Mouse (Mus musculus): Measurements from ENCODE around the gene Ric8b.

The Ric8b gene

DNA sequence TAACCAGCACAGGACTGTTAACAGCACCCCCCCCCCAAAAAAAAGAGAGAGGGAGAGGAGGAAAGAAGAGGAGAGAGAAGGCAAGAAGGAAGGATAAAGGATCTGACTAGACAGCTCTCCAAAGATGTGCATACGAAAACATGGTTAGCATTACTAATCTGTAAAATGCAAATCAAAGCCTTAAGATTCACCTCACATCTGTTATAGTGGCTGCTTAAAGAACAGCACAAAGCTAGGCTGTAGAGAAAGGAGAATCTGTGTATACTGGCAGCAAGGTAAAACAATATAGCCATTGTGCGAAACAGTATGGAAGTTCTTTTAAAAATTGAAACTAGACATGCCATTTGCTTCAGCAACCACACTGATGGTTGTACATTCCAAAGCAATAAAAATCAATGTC lies 49.1 kb downstream of the Ric8b start:
- DNase-seq: no peak

DNA sequence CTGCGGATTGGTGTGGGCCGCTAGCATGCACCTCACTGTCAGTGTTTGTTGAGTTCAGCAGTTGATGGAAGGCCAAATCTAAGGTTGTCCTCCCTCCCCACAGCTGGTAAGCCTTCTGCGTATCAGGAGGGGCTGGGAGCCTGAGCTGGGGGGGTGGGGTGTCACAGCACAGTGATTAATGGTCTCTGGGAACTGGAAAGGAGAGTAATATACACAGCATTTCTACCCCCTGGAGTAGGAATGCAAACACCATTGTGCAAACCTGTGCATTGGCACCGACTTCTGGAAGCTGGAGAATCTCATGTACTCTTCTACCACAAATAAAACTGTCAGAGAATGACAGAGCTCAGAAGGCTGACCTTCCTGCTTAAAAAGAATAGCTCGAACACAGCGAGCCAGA lies 50.2 kb downstream of the Ric8b start:
- DNase-seq: no peak

DNA sequence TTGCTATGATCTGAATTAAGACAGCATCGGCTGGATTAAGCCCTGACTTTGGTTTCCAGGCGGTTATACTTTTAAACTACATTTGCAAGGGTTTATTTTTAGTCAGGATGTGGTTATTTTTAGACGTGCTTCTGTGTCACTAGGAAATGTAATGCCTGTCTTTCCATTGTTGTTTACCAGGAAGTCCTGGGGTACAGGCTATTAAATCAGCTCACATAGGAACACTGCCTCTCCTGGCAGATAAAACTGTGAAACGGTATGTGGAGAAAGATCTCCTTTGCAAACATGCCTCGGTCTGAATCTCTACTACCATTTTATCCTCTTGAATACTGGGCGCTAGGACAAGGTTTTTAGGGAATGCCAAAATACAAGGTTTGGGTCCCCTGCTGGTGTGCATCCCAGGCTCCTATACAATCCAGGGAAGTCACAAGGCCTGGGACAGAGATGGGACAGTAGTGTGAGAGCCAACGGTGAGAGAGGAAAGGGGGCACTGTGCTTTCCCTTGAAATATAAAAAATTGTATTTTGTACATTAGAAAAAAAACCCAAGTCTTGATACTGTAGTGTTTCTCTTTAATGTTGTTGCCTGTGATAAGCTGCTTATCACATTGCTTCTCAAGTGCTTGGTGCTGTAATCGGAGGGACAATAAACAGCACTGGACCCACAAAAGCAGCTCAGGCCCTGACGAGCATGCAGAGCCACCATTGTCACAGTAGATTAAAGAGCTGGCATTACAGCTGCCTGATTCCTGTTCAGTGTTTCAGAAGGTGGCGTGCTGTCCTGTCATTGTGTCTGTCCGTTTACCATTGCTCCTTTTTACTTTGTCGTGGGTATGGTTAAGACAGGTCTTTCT lies 51.7 kb downstream of the Ric8b start:
- no peak for DNase-seq

GRCm38 (mm10) chr10:84975264-84975663 lies 57.8 kb downstream of the Ric8b start:
- DNase-seq: no peak

GRCm38 (mm10) chr10:84976588-84977351 lies 59.4 kb downstream of the Ric8b start:
- no peak for DNase-seq

GRCm38 (mm10) chr10:84980291-84980690 lies 62.9 kb downstream of the Ric8b start:
- no peak for DNase-seq

DNA sequence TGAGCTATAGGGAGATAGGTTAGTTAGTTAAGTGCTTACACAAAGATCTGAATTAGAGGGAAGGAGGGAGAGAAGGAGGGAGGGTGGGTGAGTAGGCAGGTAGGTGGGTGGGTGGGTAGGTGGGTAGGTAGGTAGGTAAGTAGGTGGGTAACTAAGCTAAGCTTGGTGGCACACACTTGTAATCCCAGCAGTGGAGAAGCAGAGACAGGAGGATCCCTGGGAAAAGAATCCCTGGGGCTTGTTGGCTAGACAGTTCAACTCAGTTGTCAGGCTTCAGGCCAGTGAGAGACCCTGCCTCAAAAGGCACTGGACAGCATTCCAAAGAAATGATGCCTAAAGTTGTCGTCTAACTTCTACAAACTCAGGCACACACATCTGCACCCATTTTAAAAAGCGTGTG lies 64.0 kb downstream of the Ric8b start:
- no peak for DNase-seq

- no peak for DNase-seq
Measured at GRCm38 (mm10) chr10:84982675-84983074, 65.3 kb downstream of the Ric8b start.

GRCm38 (mm10) chr10:84985956-84986355 lies 68.5 kb downstream of the Ric8b start:
- no peak for DNase-seq

DNA sequence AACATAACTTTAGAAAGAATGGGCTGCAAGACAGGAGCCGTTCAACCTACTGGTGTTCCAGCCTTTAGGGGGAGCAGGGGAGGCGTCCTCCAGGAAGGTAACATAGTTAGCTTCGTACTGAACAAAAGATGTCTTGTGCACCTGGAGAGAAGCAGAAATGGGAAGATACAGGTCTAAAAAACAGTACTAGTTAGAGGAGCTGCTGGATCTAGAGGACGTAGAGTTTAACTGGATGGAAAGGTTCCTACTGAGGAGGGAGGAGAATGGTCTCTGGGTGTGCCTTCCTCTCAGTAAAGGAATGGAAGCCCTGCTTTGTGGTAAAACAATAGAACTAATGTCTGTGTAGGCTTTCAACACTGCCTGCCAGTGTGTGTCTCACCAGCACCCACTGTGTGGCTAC lies 70.2 kb downstream of the Ric8b start:
- no peak for DNase-seq

DNA sequence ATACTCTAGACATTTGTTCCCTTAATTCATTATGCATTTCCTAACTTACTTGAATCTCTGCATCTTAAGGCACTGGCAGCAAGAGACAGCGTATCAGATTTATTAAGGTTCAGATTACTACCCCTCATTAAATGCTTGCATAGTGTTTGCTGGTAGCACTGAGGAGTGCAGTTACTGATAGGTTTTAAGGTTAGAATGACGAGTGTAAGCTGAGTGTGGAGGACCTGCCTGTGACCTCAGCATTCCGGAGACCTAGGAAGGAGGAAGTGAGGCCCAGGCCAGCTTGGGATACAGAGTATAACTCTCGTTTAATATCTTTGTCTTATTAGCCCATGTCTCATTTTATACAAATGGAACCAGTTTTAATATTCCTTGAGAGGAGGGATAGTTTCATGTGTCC lies 71.2 kb downstream of the Ric8b start:
- DNase-seq: no peak

GRCm38 (mm10) chr10:84994346-84994745 lies 76.9 kb downstream of the Ric8b start:
- peak; percentile 18 for DNase-seq

DNA sequence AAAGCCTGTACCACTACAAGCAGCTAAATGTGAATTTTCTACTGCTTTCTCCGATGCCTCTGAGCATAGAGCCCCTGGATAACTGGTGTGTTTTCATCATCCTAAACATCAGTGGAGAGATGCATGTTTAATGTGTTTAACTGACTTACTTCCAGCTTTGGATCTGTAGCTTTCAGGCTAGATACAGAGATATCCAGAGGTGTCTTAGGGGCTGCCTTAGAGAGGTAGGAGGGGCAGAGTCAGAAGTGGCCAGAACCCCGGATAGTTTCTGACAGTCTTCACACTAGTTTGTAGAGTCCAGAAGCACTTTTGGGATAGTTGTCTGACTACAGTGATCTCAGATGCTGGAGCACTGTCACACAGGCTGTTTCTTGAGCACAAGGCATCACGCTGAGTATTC lies 77.6 kb downstream of the Ric8b start:
- no peak for DNase-seq

DNA sequence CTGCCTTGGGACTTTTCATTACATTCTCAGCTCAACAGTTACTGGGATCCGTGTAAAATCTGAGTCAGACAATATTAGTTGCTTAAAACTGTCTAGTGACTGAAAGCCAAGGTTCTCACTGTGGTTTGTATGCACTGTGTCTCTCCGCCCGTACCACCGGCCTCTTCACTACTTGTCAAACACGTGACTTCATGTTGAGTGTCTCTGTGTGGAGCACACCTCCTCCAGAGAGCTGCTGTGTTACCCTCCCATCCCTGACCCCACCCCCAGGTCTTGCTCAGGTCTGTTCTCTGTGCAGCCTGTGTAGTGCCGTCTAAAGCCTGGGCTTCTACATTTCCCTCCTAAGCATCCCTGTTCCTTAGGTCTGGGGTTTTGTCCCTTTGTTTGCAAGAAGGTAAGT lies 79.0 kb downstream of the Ric8b start:
- DNase-seq: no peak

DNA sequence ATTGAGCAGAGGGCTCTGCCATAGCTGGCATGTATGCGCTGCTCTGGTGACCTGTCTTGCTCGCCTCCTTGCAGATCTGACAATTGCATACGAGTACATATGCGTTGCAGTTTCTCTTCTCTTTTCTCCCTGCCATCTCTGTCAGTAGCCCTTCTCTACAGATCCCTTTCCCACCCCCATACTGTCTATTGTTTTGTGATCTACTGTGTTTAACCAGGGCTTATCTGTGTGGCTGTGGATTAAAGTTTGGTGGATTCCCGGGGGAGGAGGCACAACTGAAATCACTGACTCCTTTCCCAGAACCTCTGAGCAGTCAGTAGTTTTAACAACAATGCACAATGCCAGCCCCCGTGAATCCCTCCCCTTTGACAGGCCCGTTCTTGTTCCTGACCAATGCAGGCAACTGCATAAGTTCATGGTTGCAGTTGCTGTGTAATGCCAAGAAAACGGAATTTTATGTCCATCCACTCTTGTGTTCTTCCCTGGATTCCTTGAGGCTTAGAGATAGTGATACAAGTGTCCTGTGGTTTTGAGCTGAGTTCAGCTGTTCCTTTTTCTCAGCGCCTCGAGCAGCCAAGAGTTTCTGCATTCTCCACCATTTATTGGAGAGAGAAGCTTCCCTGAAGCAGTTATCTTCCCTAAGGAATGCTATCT lies 80.3 kb downstream of the Ric8b start:
- no peak for DNase-seq

DNA sequence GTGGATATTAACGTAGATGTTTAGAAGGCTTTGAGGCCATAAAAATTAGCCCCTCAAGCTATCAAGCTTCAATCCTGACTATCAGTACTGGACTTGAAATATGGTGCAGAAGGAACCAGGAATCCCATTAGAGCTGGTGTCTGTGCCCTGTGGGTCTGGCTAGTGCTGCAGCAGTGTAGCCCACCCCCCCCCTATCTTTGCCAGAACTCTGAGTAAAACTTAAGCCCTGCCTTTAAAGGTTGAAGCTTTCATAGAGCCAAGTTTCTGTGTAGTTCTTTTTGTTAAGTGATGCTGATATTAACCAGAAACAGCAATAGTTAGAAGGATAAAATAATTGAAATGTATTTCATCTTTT lies 80.8 kb downstream of the Ric8b start:
- no peak for DNase-seq

DNA sequence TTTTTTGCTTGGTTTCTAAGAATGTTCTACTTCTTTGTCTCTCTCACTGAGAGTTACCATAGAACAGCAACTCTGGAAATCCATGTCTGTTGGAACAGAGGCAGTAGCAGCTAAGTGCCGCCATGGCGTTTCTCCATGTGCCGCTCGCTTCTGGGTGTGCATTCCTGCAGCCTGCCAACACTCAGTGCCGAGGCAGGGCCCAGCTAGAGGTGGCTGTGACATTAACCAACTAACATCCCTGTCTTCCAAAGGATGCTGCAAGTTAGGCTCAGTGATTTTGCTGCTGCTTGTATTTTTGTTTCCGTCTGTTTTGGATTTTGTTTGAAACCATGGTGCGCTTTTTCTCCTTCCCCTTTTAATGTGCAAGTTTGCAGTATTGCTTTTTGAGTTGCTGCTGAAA lies 84.5 kb downstream of the Ric8b start:
- DNase-seq: no peak

GRCm38 (mm10) chr10:85003190-85004026 lies 86.0 kb downstream of the Ric8b start:
- no peak for DNase-seq

DNA sequence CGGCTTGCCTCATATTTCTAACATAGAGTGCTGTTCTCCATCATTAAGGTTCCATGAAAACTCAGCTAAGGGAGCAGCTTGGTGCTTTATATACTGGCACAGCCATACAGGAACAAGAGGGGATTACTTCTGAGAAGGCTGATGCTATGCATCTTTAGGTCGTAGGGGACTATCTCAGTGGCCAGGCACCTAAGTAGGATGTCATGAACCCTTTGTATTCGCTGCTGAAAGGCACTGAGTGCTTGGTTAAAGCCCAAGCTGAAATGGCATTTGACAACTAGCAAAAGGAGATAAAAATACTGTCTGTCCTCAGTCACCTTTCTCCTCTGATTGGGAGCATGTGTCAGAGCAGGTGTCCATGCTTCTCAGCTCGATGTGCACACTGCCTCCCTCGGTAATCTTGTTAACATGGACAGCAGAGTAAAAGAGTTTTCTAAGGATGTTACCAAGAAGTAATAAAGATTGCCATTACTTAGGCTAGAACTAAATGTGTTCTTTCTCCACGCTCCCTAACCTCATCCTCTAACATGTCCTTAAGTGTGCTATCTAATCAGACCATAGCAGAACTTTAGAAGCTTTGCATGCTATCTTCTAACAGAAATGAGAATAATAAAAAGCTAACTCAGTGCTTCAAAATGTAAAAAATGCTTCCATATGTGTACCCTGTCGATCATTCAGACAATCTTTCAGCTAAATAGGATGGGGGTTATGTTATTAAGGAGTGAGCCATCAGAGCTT lies 89.3 kb downstream of the Ric8b start:
- DNase-seq: no peak

- DNase-seq: no peak
Measured at GRCm38 (mm10) chr10:85007861-85008840, 90.7 kb downstream of the Ric8b start.

DNA sequence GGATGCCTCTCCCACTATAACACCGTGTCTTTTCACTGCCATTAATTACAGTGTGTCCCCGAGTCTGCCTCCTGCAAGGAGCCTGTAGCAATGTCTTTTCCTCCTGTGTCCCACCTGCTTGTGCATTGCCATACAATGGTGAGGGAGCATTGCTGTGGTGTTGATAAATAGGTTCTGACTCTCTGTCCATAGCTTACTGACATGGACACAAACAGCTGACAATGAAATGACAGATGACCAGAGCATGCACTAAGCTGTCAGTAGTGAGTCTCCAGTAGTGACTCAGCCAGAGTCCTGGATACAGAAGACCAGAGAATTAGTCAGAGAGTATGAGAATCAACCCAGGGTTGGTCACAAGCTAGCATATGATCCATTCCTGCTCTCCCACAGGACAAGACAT lies 93.7 kb downstream of the Ric8b start:
- no peak for DNase-seq
